Mouse (Mus musculus) midbrain, embryonic 11.5 days (tissue): ENCODE measurements at regions not wholly inside any gene's neighbourhood (a gene's known extent, or its start where the extent isn't known, plus 50 kb on each side); places are given as distances from the start of the nearest gene placed in this dataset.

Source experiments
- ATAC-seq: fragments of 200-750 bp; cut with Nextera tagmentation; 2 replicates; pipeline ENCODE4 v1.8.0; 2017; ENCODE audit warnings: moderate TSS enrichment, moderate library complexity; ENCODE audit not compliant: low FRiP score
- DNase-seq: peaks from one replicate; pipeline ENCODE4 v3.0.0; 2015; ENCODE audit warnings: low spot score; ENCODE audit errors: missing footprints
- H3K27ac ChIP-seq: fragments of 300-500 bp; sonication (generic); 2 replicates; pipeline ENCODE4 v1.5.1; 2014; ENCODE audit warnings: low read depth, low read length
- H3K27me3 ChIP-seq: fragments of 300-500 bp; sonication (generic); 2 replicates; pipeline ENCODE4 v1.6.1; 2014; ENCODE audit warnings: mild to moderate bottlenecking, low read length, moderate library complexity, mixed read lengths; ENCODE audit not compliant: control insufficient read depth, insufficient read depth
- H3K36me3 ChIP-seq: fragments of 300-500 bp; sonication (generic); 2 replicates; pipeline ENCODE4 v1.6.1; 2014; ENCODE audit warnings: mild to moderate bottlenecking, low read length, moderate library complexity, mixed read lengths; ENCODE audit not compliant: control insufficient read depth, insufficient read depth
- H3K4me1 ChIP-seq: fragments of 300-500 bp; sonication (generic); 2 replicates; pipeline ENCODE4 v1.6.1; 2014; ENCODE audit warnings: low read length; ENCODE audit not compliant: control insufficient read depth, insufficient read depth
- H3K4me2 ChIP-seq: fragments of 300-500 bp; sonication (generic); 2 replicates; pipeline ENCODE4 v1.6.1; 2014; ENCODE audit warnings: mild to moderate bottlenecking, moderate library complexity
- H3K4me3 ChIP-seq: fragments of 300-500 bp; sonication (generic); 2 replicates; pipeline ENCODE4 v1.5.1; 2014; ENCODE audit warnings: low read depth, low read length
- H3K9ac ChIP-seq: fragments of 300-500 bp; sonication (generic); 2 replicates; pipeline ENCODE4 v1.6.1; 2014; ENCODE audit warnings: low read length
- H3K9me3 ChIP-seq: fragments of 300-500 bp; sonication (generic); 2 replicates; pipeline ENCODE4 v1.6.1; 2016; ENCODE audit warnings: low read length; ENCODE audit not compliant: control insufficient read depth
- WGBS: fragments of 180-500 bp; shearing (Covaris S2); extraction: QIAGEN DNeasy Blood & Tissue Kit; methylation state at CpG from one replicate; pipeline ENCODE4 v1.1.7; 2014; 5-methylcytosine and 5-hydroxymethylcytosine counted together

- 95% methylated on average over 8 of the region's 8 CpGs for WGBS
- DNase-seq (no peak), ATAC-seq (no peak)
- Histone ChIP-seq H3K4me3 (no peak overlapping the region), H3K4me2 (no peak overlapping the region), H3K9me3 (no peaks in the 10 kb centered on the region), H3K27ac (no peak overlapping the region), H3K4me1 (no peaks in the 10 kb centered on the region), H3K36me3 (no peaks in the 10 kb centered on the region), H3K9ac (no peak overlapping the region), H3K27me3 (no peaks in the 10 kb centered on the region)
Observed at GRCm38 (mm10) chr13:18063677-18064076, 70.5 kb upstream of the Yae1d1 start.

GRCm38 (mm10) chr13:18060265-18060664, 67.1 kb upstream of the Yae1d1 start:
- ATAC-seq (no peak), DNase-seq (no peak)

GRCm38 (mm10) chr13:18057231-18057912, 64.2 kb upstream of the Yae1d1 start:
- Histone ChIP-seq H3K36me3 (no peaks in the 10 kb centered on the region), H3K4me2 (no peak overlapping the region), H3K9ac (no peak overlapping the region), H3K4me1 (no peaks in the 10 kb centered on the region), H3K27ac (no peak overlapping the region), H3K9me3 (no peaks in the 10 kb centered on the region; the same call in 1 of the 2 replicates), H3K4me3 (no peak overlapping the region), H3K27me3 (no peaks in the 10 kb centered on the region)
- WGBS: 33% methylated on average over 8 of the region's 8 CpGs
- ATAC-seq (peak; percentile 82; the same call in 1 of the 2 replicates), DNase-seq (peak; percentile 96)

More at GRCm38 (mm10) chr13:18060265-18060664, 67.1 kb upstream of the Yae1d1 start:
- no peak overlapping the region for H3K27ac ChIP-seq
- no peak overlapping the region for H3K9ac ChIP-seq
- no peaks in the 10 kb centered on the region for H3K27me3 ChIP-seq
- H3K4me1 ChIP-seq: no peaks in the 10 kb centered on the region
- H3K9me3 ChIP-seq: no peaks in the 10 kb centered on the region
- 82% methylated on average over 2 of the region's 2 CpGs for WGBS
- H3K36me3 ChIP-seq: no peaks in the 10 kb centered on the region
- no peak overlapping the region for H3K4me3 ChIP-seq
- no peak overlapping the region for H3K4me2 ChIP-seq

- H3K9ac ChIP-seq: no peak overlapping the region
- peak; percentile 71; the same call in 1 of the 2 replicates for ATAC-seq
- no peak overlapping the region for H3K4me3 ChIP-seq
- H3K4me1 ChIP-seq: no peaks in the 10 kb centered on the region
- 76% methylated on average over 3 of the region's 3 CpGs for WGBS
- DNase-seq: no peak
- H3K36me3 ChIP-seq: no peaks in the 10 kb centered on the region
- H3K27ac ChIP-seq: no peak overlapping the region
- no peak overlapping the region for H3K4me2 ChIP-seq
- H3K27me3 ChIP-seq: no peaks in the 10 kb centered on the region
- H3K9me3 ChIP-seq: no peaks in the 10 kb centered on the region; the same call in 1 of the 2 replicates
Observed at GRCm38 (mm10) chr13:18056816-18057215, 63.7 kb upstream of the Yae1d1 start.

- Histone ChIP-seq H3K4me1 (no peaks in the 10 kb centered on the region), H3K36me3 (no peaks in the 10 kb centered on the region), H3K27me3 (no peaks in the 10 kb centered on the region), H3K4me3 (no peak overlapping the region), H3K9ac (no peak overlapping the region), H3K27ac (no peak overlapping the region), H3K4me2 (no peak overlapping the region), H3K9me3 (no peaks in the 10 kb centered on the region)
- no peak for ATAC-seq
- 88% methylated on average over 6 of the region's 6 CpGs for WGBS
- DNase-seq: no peak
Observed at GRCm38 (mm10) chr13:18043154-18043553, 50.0 kb upstream of the Yae1d1 start.
